Comparison of ENCODE assay signal across 21 mouse cellular contexts in genomic region chr9:82963981-82964380, GRCm38 (mm10). TPM values are rescaled to one million over a fixed set of nuclear protein-coding genes. Genes with fewer than 3 reads are reported as not detected.
DNase-seq lines count a peak whose midpoint lies in the region; ATAC-seq and TF ChIP-seq lines count a peak whose summit lies in the region.
"Had no signal": no experiment of that assay in that cellular context is flagged by ENCODE, and none has a peak within 500 bp of the region (broad histone marks: within the 10 kb centered on the region; RNA-seq: fewer than 3 reads in every experiment).

No protein-coding gene starts in this region.

- peak overlapping the region; percentile 23; the same call in 1 of the 2 replicates for H3K4me3 ChIP-seq in spleen, adult 2 months (ENCODE audit: extremely low read depth, insufficient read depth, insufficient read length)
- H3K4me3 ChIP-seq: embryonic facial prominence, embryonic 10.5 days; heart, embryonic 10.5 days; hindbrain, embryonic 12.5 days had no signal

- H3K36me3 ChIP-seq in spleen, adult 2 months (ENCODE audit: control insufficient read depth, insufficient read depth, low read length), result peaks cover 4% of the 10 kb centered on the region

- H3K27me3 ChIP-seq in spleen, adult 2 months (ENCODE audit: control insufficient read depth, insufficient read depth, low read length), result no peaks in the 10 kb centered on the region
- H3K27me3 ChIP-seq: hindbrain, embryonic 12.5 days had no signal

- DNase-seq in spleen, adult 2 months (ENCODE audit: low read depth in 1 of 2, low spot score in 2 of 2), result no peak
- no peak for DNase-seq in spleen, postnatal 36 days (ENCODE audit: low spot score in 2 of 2)
- DNase-seq in induced T-regulatory cell, adult 2 months (ENCODE audit: low read depth), result peak; percentile 66
- DNase-seq in thymus, adult 18-20 months, result no peak
- DNase-seq in layer of hippocampus, postnatal 10 days (ENCODE audit: low spot score in 2 of 2), result no peak
- DNase-seq in thymus, postnatal 14 days, result no peak
- DNase-seq: adrenal gland, postnatal 10 days; B cell, adult 2 months; cerebellum, adult 18-20 months; cerebellum, postnatal 10 days; gastrocnemius, postnatal 10 days; heart, adult 18-20 months; heart, postnatal 10 days; heart, postnatal 4 days had no signal

- peak; percentile 72 for ATAC-seq in CD4-positive, CD25-positive, alpha-beta regulatory T cell, adult 4 months
- ATAC-seq: forebrain, embryonic 14.5 days; hindbrain, postnatal 0 days; intestine, embryonic 16.5 days had no signal

- 83% methylated on average over 4 of the region's 4 CpGs for WGBS in spleen, adult 2 months

- no peak for TF ChIP-seq CTCF in spleen, adult 2 months (IDR thresholded peaks at IDR 0.05; ENCODE audit: extremely low read depth, insufficient read depth, insufficient read length, insufficient replicate concordance)

- no peak overlapping the region for H3K27ac ChIP-seq in spleen, adult 2 months (ENCODE audit: insufficient read depth, low read length)
- H3K27ac ChIP-seq: embryonic facial prominence, embryonic 10.5 days; heart, embryonic 10.5 days; hindbrain, embryonic 12.5 days; hindbrain, postnatal 0 days had no signal

- TF ChIP-seq POLR2A in spleen, adult 2 months (IDR thresholded peaks at IDR 0.05; ENCODE audit: low read depth, low read length), result no peak

- H3K4me1 ChIP-seq in spleen, adult 2 months (ENCODE audit: control insufficient read depth, insufficient read depth, insufficient read length), result peaks cover 3% of the 10 kb centered on the region
- H3K4me1 ChIP-seq: embryonic facial prominence, embryonic 10.5 days; heart, embryonic 10.5 days; hindbrain, embryonic 12.5 days had no signal

RNA-seq across cellular contexts. Expression of gene Phip, which starts 11.3 kb away (rescaled TPM):
- polyA plus RNA-seq in spleen, adult 2 months (2012; rRNA removed), result 4.0 and 4.7 TPM in 2 replicates
- 100 to 1,000 TPM in 1 of 2 experiments, 10 to 100 TPM in 1; 86.7 to 104 TPM for polyA plus RNA-seq in CD4-positive, CD25-positive, alpha-beta regulatory T cell, adult 4 months (2017; shearing (Covaris generic))
- 10 to 100 TPM; 57.0 to 64.1 TPM for total RNA-seq in layer of hippocampus, postnatal 10 days (2021)

Comparison
In these comparisons a context has a peak if more than half of its experiments do, and no peak if none do; other contexts are left out.
1. RNA of gene Phip, which starts 11.3 kb away (polyA plus RNA-seq): 86.7 to 104 TPM in CD4-positive, CD25-positive, alpha-beta regulatory T cell, adult 4 months; 4.0 to 4.7 TPM in spleen, adult 2 months; every median in the first group is over 10 times any median in the second.